Mouse (Mus musculus) urinary bladder, postnatal 25 days (tissue): Measurements from ENCODE around the gene Prdm10.

Source experiments
- DNase-seq: peaks from one replicate; pipeline ENCODE4 v3.0.0; 2022; ENCODE audit warnings: low spot score

Prdm10 gene

DNA sequence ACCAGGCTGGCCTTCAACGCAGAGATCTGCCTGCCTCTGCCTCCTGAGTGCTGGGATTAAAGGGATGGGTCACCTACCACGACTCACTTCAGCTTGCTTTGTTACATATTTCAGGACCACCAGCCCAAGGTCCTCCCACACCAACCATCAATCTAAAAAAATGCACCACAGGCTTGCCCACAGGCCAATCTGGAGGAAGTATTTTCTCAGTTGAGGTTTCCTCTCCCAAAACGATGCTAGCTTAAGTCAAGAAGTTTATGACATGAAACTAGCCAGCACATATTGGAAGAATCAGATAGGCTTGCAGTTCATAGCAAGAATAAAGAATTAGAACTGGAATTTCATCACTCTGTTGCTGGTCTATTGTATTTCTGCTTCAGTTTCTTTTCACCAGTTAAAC is 24.0 kb downstream of the Prdm10 start:
- DNase-seq: no peak

DNA sequence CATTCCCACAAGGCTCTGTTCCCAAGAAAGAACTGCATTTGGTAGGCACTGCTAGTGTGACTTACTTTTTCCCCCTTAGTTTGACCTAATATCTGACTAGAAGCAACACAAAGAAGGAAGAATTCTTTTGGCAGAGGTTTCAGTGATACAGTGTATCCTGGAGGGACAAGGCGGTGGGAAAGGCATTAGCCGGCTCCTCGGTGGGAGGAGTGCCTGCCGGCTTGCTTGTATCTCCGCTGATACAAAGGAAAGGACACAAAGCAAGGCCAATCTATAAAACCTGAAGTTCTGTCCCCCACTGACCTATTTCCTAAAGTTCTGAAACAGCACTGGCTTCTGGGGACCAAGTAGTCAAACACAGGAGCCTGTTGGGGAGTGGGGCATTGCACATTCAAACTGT is 24.8 kb downstream of the Prdm10 start:
- no peak for DNase-seq

DNA sequence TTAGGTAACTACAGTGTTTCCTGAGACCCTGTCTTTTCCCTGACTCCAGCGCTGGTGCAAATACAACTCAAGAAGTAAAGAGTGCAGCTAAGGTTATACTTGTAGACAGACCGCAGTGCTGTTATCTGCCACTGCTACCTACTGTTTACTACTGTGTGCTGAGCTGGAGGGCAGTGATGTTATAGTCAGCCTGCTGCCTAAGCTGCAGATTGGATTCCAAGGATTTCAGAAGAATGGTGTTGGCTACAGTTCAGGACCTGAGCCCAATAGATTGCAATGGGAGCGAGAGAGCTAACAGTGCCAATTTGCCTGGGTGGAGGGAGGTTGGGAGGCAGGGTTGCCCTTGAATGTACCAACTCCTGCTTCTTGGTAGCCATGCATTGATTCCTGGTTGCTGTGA is 25.5 kb downstream of the Prdm10 start:
- no peak for DNase-seq

DNA sequence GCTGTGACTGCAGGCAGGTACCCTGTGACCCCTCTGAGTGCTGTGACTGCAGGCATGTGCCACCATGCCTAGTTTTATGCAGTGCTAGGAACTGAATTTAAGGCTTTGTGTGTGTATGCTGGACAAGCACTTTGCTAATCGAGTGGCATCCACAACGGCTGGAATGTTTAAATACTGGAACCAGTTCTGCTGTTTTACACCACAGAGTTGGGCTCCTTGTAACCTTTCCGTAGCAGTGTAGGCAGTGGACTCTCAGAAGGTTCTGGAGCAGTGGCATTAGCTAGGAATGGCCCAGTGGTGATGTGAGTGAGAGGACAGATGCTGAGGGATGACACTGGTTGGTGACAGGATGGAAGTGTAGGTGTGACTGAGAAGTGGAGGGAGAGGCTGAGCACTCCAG is 26.9 kb downstream of the Prdm10 start:
- no peak for DNase-seq

DNA sequence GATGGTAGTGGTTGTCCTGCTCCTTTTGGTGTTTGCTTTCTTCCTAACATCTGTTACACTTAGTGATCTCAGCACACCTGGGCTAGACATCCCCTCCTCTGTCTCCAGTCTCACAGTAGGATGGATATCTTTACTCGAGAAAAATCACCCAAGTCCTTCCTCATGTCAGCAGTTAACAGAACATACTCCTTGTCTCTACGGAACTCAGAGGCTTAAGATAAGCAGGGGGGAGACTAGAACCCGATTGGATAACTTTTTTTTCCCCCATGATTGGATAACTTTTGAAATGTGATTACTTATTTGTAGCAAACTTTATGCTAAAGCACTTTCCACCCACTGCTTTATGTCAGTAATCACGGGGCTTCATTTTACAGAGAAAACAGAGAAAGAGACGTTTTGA is 28.7 kb downstream of the Prdm10 start:
- no peak for DNase-seq

DNA sequence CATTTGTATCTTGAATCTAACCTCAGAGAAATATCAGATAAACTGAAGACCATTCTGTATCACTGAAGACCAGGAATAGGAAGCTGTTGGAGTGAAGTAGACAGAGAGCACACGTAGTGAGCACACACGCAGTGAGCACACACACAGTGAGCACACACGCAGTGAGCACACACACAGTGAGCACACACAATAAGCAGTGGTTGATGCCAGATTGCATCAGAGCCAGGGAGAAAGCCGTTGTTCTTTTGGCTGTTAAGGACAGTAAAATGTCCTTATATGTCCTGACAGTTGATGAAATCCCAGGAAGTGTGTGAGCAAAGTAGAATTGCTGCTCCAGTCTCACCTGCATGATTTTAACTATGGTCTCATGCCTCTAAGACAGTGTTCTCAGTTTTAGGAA is 30.3 kb downstream of the Prdm10 start:
- no peak for DNase-seq

DNA sequence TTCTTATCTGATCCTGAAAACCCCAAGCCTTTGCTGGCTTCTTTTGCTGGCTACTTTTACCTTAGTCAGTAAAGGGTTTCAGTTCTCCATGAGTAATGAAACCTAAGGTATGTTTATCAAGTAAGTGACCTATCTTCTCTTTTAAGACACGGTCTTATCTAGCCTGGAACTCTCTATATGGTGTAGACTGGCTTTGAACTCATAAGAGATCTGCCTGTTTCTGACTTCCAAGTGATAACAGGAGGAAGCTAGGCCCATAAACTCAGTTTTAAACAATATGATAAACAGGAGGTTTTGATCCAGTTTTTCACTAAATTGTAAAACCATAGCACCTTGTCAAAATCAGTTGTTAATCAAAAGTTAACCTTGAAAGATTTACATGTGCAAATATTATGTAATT is 33.5 kb downstream of the Prdm10 start:
- DNase-seq: no peak

DNA sequence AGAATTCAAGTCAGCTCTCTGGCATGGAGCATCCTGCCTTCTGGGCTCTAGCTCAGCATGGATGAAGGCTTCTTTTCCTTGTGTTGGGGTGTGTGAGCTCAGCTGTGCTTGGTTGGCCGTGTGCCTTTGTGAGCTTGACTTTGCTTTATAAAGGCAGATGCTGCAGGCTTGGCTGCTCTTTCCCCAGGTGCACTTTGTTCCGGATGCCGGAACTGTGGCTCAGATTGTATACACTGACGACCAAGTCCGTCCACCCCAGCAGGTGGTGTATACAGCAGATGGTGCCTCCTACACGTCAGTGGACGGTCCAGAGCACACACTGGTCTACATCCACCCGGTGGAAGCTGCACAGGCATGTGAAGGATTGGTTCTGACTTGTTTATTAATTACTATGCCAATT is 35.6 kb downstream of the Prdm10 start:
- DNase-seq: no peak

DNA sequence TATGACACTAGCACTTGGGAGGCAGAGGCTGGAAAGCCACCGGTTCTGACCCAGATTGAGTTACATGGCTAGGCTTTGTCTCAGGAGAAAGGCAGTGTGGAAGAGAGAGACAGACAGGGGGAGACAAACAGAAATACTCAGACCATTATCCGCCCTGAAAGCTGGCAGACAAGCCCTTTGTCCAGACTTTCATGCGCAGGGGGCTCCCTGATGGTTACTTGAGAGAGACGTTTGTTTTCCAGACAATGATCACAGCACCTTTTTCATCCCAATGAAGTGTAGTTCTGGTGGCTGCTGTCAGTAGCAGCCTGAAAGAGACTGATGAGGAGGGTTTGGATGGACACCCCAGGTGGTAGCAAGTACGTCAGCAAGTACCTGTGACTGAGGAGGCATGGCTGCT is 38.6 kb downstream of the Prdm10 start:
- no peak for DNase-seq

DNA sequence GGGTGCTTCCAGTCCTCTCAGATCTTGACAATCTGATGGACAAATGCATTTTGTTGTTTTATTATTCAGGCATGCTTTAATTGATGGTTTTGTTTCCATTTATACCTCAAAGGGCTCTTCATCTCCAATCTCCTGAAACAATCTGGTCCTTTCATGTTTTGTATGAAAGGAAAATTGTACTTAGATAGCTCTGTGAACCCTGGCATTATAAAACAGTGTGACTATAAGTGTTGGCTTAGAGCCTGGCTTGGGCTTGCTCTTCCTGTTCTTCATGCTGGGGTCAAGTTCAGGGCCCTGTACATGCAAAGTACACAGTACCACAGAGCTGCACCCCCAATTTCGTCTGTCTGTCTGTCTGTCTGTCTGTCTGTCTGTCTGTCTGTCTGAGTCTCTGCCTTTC is 40.4 kb downstream of the Prdm10 start:
- DNase-seq: no peak

DNA sequence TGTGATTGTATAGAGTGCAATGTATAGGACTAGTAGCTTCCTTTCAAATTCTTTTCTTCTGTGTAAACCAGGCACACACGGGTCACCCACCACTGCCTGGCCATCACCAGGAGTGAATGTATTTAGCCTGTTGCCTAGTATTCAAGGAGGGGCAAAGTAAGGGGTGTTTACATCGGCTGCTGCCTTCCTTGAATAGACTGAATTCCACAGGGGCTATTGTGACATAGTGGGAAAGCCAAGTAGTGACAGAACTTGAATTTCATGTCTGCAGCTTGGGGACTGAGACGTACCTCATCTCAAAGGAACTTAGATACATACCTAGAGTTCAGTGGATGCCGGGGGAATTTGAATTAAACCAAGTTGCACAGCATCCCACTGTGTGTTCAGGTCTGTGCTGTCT is 41.2 kb downstream of the Prdm10 start:
- DNase-seq: no peak

DNA sequence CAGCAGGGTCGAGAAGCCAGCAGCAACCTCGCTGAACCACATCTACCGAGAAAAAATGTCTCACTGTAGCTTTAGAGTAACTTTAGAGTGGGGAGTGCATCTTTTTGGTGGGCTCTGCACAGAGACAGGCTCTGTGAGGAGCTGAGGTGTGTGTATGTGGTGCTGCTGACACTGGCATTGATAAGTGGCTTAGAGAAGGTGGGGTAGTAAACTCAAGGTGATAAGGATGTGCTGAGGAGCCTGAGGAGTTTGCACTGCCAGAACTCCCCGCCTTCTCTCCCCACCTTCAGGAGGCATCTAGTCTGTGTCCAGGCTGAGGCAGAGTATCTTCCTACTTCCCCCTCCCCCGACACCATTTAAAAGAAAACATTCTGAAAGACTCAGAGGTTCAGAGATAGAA is 41.8 kb downstream of the Prdm10 start:
- no peak for DNase-seq

DNA sequence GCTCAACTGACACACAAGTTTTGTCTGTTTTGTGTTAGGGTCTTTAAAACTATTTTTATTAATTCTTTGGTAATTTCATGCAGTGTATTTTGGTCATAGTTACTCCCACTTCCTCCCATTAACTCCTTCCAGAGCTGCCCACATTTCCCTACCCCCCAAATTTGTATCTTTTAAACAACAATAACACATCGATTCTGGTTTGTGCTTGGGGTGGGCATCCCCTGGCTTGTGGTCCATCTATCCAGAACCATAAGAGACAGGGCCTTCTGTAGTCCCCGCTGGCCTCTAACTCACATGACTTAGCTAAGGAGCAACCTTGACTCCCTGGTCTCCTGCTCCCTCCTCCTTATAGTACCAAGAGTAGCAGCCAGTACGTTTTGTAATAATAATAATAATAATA is 50.5 kb downstream of the Prdm10 start:
- no peak for DNase-seq

DNA sequence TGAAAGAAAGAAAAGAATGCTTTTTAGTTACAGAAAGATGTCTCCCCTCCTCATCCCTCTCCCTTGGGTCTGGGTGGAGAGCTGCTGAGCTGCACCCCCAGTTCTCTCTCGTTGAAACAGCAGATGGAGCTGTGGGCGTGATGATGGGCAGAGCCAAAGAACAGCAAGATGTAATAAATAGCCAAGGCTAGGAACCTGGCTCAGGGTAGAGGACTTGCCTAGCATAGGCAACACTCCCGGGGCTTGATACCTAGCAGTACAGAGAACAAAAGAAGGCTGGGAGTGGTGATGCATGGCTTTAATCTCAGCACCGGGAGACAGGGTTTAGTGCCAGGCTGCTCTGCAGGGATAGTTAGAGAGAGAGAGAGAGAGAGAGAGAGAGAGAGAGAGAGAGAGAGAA is 50.9 kb downstream of the Prdm10 start:
- no peak for DNase-seq

DNA sequence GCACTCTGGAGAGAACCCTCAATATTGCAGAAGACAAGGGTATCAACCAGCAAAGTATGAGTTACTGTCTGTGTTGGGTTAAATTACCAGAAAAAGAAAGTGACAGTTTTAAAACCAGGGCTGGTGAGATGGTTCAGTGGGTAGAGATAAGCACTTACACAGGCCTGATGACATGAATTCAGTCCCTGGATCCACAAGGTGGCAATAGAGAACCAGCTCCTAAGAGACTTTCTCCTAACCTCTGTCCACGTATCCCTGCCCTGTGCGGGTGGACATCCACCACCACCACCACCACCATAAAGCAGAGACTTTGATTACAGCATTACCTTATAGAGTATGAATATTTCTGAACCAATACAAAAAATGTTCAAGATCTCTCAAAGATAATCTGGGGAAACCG is 51.6 kb downstream of the Prdm10 start:
- no peak for DNase-seq

DNA sequence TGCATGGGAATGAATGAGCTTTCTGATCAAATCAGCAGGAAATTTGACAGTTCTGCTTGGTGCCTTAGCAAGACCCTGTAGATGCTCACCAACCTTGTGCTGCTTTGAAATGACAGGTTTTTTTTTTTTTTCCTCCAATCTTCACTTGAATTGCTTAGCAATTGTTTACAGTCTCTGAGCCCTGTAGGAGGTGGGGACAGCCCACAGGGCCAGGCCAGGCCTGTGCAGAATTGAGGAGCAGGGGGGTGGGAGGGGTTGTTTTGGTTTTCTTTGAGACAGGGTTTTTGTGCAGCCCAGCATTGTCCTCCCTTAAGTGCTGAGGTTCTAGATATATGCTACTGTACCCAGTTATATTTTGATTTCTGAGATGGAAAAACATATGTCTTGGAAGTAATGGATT is 52.5 kb downstream of the Prdm10 start:
- no peak for DNase-seq

DNA sequence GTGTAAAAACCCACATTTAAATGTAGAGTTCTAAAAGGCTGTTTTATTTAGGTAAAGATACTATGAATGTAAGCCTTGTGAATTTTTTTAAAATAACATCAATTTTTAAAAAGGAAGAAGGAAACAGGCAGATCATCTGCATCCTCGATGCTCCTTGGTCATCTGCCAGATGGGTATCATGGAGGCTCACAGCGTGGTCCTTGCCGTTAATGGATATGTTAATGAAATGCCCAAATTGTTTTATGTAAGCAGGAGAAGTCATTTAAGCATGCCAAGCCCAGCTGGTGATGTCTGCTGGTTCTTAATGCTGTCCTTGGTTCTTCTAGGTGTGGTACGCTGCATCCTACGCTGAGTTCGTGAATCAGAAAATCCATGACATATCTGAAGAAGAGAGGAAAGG is 54.7 kb downstream of the Prdm10 start:
- DNase-seq: no peak

DNA sequence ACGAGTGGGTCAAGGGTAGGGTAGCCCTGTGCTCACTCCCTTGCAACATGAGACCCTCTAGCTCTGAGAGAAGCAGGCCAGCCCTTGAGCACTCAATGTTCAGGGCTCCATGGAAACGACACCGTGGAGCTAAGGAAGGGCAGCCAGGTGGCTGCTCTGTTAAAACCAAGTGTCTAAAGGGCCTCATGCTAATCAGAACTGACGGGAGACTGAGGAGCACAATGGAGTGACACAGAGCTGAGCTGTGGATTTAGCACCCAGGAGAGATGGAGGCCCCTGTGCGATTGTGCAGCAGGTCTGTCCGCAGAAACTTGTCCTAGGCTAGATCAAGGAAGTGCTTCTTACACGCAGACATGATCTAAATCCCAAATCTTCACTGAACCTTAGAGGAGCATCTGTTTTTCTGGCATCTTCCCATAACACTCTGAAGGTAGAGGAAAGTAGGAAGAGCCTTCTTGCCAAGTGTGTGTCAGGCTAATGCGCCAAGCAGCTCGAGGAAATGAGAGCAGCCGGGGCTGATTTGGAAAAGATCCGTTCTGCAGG is 64.0 kb downstream of the Prdm10 start:
- no peak for DNase-seq

DNA sequence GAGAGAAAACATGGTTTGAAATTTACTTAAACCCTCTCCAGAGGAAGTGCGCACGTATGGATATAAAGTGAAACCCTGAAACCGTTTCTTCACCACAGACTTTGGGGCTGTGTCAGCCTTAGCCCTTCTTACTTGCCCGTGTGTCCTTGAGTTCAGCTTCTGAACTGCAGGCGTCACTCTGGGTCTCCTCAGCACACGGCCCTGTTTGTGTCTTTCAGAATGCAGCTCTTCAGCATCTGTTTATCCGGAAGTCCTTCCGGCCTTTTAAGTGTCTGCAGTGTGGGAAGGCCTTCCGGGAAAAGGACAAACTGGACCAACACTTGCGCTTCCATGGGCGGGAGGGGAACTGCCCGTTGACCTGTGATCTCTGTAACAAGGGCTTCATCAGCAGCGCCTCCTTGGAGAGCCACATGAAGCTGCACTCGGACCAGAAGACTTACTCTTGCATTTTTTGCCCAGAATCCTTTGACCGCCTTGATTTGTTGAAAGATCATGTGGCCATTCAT is 66.3 kb downstream of the Prdm10 start:
- no peak for DNase-seq

DNA sequence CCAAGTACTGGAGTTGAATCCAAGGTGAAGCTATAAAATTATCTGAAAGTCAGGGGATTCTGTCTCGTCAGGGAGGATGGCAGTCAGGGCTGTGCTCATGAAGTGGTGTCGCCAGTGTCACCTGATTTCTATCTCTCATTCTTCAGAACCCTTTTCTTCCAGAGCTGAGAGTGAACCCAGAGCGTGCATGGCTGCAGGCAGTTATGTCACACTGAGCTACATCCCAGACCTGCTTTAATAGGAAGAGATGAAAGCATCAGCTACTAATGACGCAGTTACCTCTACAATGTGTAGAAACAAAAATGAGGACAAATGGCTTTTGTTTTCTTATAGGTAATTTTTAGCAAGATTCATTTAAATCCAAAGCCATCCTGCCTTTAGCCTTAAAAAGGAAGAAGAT is 68.1 kb downstream of the Prdm10 start:
- no peak for DNase-seq

DNA sequence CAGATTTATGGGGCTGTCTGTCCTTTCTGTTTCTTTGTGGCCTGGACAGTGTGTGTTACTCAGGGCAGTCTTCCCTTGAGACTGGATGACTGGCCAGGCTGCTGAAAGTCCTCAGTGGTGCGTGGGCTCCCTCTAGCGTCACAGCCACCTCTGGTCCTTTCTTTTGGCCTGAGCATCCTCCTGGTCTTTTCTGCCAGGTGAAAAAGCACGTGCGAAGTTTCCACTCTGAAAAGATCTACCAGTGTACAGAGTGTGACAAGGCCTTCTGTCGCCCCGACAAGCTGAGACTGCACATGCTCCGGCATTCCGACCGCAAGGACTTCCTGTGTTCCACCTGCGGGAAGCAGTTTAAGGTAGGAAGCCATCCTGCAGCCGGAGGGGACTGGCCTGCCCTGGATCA is 68.6 kb downstream of the Prdm10 start:
- DNase-seq: peak; percentile 64

DNA sequence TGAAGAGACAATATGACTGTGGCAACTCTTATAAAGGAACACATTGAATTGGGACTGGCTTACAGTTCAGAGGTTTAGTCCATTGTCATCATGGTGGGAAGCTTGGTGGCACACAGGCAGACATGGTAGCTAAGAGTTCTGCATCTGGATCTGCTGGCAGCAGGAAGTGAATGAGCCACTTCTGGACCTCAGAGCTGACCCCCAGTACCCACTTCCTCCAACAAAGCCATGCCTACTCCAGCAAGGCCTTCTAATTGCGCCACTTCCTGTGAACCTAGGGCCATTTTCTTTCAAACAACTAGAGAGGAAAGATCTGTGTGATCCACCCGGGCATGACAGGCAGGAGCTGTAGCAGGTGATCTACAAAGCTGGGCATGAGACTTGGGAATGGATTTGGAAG is 72.4 kb downstream of the Prdm10 start:
- DNase-seq: no peak

DNA sequence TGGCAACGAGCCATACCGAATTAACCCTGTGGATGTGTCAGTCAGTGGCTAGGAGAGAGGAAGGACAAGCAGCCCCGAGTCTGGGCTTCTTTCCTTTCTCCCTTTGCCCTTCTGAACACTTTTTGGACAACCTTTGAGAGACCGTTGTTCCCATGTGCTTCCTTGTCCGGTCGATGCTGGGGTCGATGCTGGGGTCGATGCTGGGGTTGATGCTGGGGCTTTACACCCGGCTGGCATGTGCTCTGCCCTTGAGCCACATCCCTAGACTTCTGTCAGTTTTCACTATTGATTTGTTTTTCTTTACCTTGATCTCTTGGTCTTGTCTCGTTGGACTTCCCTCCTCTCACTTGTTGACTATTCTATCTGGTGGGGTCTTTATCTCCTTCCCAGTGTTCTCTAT is 73.2 kb downstream of the Prdm10 start:
- no peak for DNase-seq

DNA sequence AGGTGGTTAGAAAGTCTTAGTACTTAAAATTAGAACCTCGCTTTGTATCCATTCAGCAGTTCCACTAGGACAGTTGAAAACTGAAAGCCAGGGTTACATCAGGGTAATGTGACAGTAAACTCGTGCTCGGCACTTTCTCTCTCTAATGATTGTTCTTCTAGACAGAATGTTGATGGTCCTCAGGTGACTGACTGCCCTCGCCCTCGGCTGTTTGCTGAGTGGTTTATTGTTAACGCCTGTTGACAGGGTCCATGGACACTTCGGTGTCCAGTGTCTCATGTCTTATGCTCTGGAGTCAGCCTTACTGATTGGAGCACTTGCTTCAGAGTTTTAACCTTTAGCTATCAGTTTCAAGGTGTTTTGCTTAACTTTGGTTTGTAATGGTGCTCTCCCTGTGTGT is 73.7 kb downstream of the Prdm10 start:
- DNase-seq: no peak
